Mouse (Mus musculus): ENCODE measurements at regions not wholly inside any gene's neighbourhood (a gene's known extent, or its start where the extent isn't known, plus 50 kb on each side); places are given as distances from the start of the nearest gene placed in this dataset.

GRCm38 (mm10) chr6:102977122-102977521, 404.2 kb upstream of the Cntn3 start:
- DNase-seq (ENCODE audit: low read depth, low spot score): no peak

- no peak for DNase-seq (ENCODE audit: low read depth, low spot score)
Observed at GRCm38 (mm10) chr6:103023326-103023725, 450.4 kb upstream of the Cntn3 start.

- DNase-seq (ENCODE audit: low read depth, low spot score): no peak
Observed at GRCm38 (mm10) chr6:103024006-103024405, 451.1 kb upstream of the Cntn3 start.

- DNase-seq (ENCODE audit: low read depth, low spot score): no peak
Observed at GRCm38 (mm10) chr6:103028150-103028549, 455.2 kb upstream of the Cntn3 start.

- DNase-seq (ENCODE audit: low read depth, low spot score): no peak
Observed at GRCm38 (mm10) chr6:103033418-103033817, 460.5 kb upstream of the Cntn3 start.

GRCm38 (mm10) chr6:103033919-103034318, 461.0 kb upstream of the Cntn3 start:
- no peak for DNase-seq (ENCODE audit: low read depth, low spot score)

- DNase-seq (ENCODE audit: low read depth, low spot score): no peak
Observed at GRCm38 (mm10) chr6:103060591-103060990, 449.8 kb upstream of the Chl1 start.

- no peak for DNase-seq (ENCODE audit: low read depth, low spot score)
Observed at GRCm38 (mm10) chr6:103106189-103106588, 404.2 kb upstream of the Chl1 start.

GRCm38 (mm10) chr6:103119537-103119936, 390.8 kb upstream of the Chl1 start:
- no peak for DNase-seq (ENCODE audit: low read depth, low spot score)

- DNase-seq (ENCODE audit: low read depth, low spot score): no peak
Observed at GRCm38 (mm10) chr6:103140851-103141250, 369.5 kb upstream of the Chl1 start.

GRCm38 (mm10) chr6:103177851-103178250, 332.5 kb upstream of the Chl1 start:
- no peak for DNase-seq (ENCODE audit: low read depth, low spot score)

- no peak for DNase-seq (ENCODE audit: low read depth, low spot score)
Observed at GRCm38 (mm10) chr6:103183355-103183754, 327.0 kb upstream of the Chl1 start.

GRCm38 (mm10) chr6:103196838-103197237, 313.5 kb upstream of the Chl1 start:
- no peak for DNase-seq (ENCODE audit: low read depth, low spot score)

- DNase-seq (ENCODE audit: low read depth, low spot score): no peak
Observed at GRCm38 (mm10) chr6:103201605-103202004, 308.8 kb upstream of the Chl1 start.

- DNase-seq (ENCODE audit: low read depth, low spot score): no peak
Observed at GRCm38 (mm10) chr6:103209202-103209601, 301.2 kb upstream of the Chl1 start.

- DNase-seq (ENCODE audit: low read depth, low spot score): no peak
Observed at GRCm38 (mm10) chr6:103213160-103213559, 297.2 kb upstream of the Chl1 start.

GRCm38 (mm10) chr6:103236896-103237295, 273.5 kb upstream of the Chl1 start:
- DNase-seq (ENCODE audit: low read depth, low spot score): no peak

- DNase-seq (ENCODE audit: low read depth, low spot score): no peak
Observed at GRCm38 (mm10) chr6:103268984-103269383, 241.4 kb upstream of the Chl1 start.

- no peak for DNase-seq (ENCODE audit: low read depth, low spot score)
Observed at GRCm38 (mm10) chr6:103272216-103272615, 238.2 kb upstream of the Chl1 start.

GRCm38 (mm10) chr6:103275071-103275470, 235.3 kb upstream of the Chl1 start:
- DNase-seq (ENCODE audit: low read depth, low spot score): no peak

- no peak for DNase-seq (ENCODE audit: low read depth, low spot score)
Observed at GRCm38 (mm10) chr6:103275476-103275875, 234.9 kb upstream of the Chl1 start.

- peak; percentile 69 for DNase-seq (ENCODE audit: low read depth, low spot score)
Observed at GRCm38 (mm10) chr6:103296015-103296414, 214.4 kb upstream of the Chl1 start.

GRCm38 (mm10) chr6:103306420-103307249, 203.8 kb upstream of the Chl1 start:
- peak; percentile 78 for DNase-seq (ENCODE audit: low read depth, low spot score)

- DNase-seq (ENCODE audit: low read depth, low spot score): no peak
Observed at GRCm38 (mm10) chr6:103307250-103307580, 203.2 kb upstream of the Chl1 start.

All from CD4-positive, CD25-positive, alpha-beta regulatory T cell, adult 2 months (primary cell).